Comparison of ENCODE assay signal across 11 mouse cellular contexts in the genomic region with DNA sequence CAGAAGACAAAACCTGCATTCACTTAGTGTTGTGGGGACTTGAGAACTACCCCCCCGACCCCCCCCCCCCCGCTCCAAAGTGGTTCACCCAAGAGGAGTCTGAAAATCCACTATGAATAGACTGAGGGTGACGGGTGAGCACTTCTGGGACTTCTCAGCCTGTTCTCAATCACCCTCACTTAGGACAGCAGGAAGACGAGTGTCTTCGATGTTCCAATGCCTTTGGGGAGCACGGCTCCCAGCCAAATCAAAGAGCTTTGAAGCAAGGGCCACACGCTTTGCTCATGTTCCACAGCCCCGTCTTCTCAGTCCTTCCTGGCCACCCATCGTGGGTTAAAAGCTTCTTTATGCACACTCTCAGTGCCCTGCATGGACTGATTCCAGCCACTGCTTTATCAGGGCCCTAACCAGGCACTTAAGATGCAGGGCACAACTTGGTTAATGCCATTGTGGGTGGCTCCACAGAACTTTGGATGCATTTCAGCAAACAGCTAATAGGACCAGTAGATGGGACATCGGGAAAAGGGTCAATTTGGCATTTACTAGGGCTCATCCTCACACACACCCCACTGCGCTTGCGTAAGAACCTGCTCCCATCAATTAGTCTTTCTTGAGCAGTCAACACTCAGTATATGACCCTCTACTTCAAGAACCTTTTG.
A peak's percentile ranks its signal among the peaks of the same experiment; 100 is the strongest.
DNase-seq lines count a peak whose midpoint lies in the region; ATAC-seq lines count a peak whose summit lies in the region.
"Had no signal": no experiment of that assay in that cellular context is flagged by ENCODE, and none has a peak within 500 bp of the region (broad histone marks: within the 10 kb centered on the region; RNA-seq: fewer than 3 reads in every experiment).

No protein-coding gene starts in this region.

- ATAC-seq in forebrain, embryonic 12.5 days (ENCODE audit: low FRiP score): peak; percentile 56
- ATAC-seq in liver, embryonic 12.5 days: no peak

- H3K27ac ChIP-seq in forebrain, embryonic 12.5 days: no peak overlapping the region
- H3K27ac ChIP-seq in liver, embryonic 12.5 days: no peak overlapping the region

- peaks cover 61% of the 10 kb centered on the region for H3K4me1 ChIP-seq in forebrain, embryonic 12.5 days
- H3K4me1 ChIP-seq in liver, embryonic 12.5 days: peaks cover 80% of the 10 kb centered on the region

- peak; percentile 47 for DNase-seq in cerebellum, adult 9-11 months
- no peak for DNase-seq in cerebellum, adult 11 months
- DNase-seq in layer of hippocampus, adult 9-11 months: peak; percentile 41
- DNase-seq in layer of hippocampus, adult 11-12 months (ENCODE audit: low spot score): no peak
- DNase-seq in lung, postnatal 36 days: peak; percentile 74
- DNase-seq in T-cell, adult 2 months (ENCODE audit: low spot score): no peak
- DNase-seq: adrenal gland, postnatal 10 days; kidney, postnatal 4 days; thymus, postnatal 4 days had no signal

- WGBS in forebrain, embryonic 12.5 days: 56% methylated on average over 12 of the region's 12 CpGs
- WGBS in liver, embryonic 12.5 days (ENCODE audit: insufficient replicate concordance): 66% methylated on average over 12 of the region's 12 CpGs

- H3K9ac ChIP-seq in forebrain, embryonic 12.5 days: no peak overlapping the region
- no peak overlapping the region for H3K9ac ChIP-seq in liver, embryonic 12.5 days

- no peaks in the 10 kb centered on the region for H3K9me3 ChIP-seq in forebrain, embryonic 12.5 days
- no peaks in the 10 kb centered on the region for H3K9me3 ChIP-seq in liver, embryonic 12.5 days (replicated peaks)

- no peaks in the 10 kb centered on the region for H3K27me3 ChIP-seq in forebrain, embryonic 12.5 days
- no peaks in the 10 kb centered on the region for H3K27me3 ChIP-seq in liver, embryonic 12.5 days (replicated peaks)

- no peak overlapping the region for H3K4me2 ChIP-seq in forebrain, embryonic 12.5 days
- no peak overlapping the region for H3K4me2 ChIP-seq in liver, embryonic 12.5 days

- H3K36me3 ChIP-seq in forebrain, embryonic 12.5 days (replicated peaks): peaks cover 26% of the 10 kb centered on the region
- peaks cover 11% of the 10 kb centered on the region for H3K36me3 ChIP-seq in liver, embryonic 12.5 days

- H3K4me3 ChIP-seq in forebrain, embryonic 12.5 days (replicated peaks): no peak overlapping the region
- no peak overlapping the region for H3K4me3 ChIP-seq in liver, embryonic 12.5 days

Comparison
In these comparisons a context has a peak if more than half of its experiments do, and no peak if none do; other contexts are left out.
1. DNase-seq: peak in cerebellum, adult 9-11 months (single experiment), layer of hippocampus, adult 9-11 months (single experiment) and lung, postnatal 36 days (single experiment); none in cerebellum, adult 11 months (single experiment), layer of hippocampus, adult 11-12 months (single experiment) and T-cell, adult 2 months (single experiment).